Mouse (Mus musculus): ENCODE results near the gene Neurog2. TPM values are rescaled to one million over a fixed set of nuclear protein-coding genes. Genes with fewer than 3 reads are reported as not detected.

Neurog2 gene
- total and polyA plus RNA-seq, 3 experiments: 0.04 TPM; not detected in 2

DNA sequence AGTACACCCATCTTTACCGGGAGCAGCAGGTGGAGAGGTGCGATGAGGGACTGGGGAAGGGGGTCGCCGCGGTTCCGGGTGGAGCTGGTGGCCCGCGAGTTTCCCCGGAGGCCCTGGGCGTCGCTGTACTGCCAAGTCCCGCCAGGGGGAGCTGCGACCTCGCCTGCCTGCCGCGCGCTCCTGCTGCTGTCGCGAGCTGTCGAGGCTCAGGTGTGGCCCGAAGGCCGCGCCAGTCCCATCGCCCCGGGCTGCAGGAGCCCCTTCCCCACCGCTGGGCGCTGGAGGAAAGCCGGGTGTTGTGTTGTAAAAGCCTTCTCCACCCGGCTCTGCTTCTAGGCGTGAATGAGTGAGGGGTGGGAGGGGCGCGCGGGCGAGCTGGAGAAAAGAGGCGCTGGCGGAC is 7.6 kb upstream of the Neurog2 start (continued):
- no peak for TF ChIP-seq NELFE (IDR thresholded peaks at IDR 0.05; ENCODE audit: low read depth, low read length)
- TF ChIP-seq USF1 (IDR thresholded peaks at IDR 0.05; ENCODE audit: low read depth, low read length): 0 out of 2 replicates have a peak, but pooled peaks have one; percentile 5
- TF ChIP-seq TAL1 (IDR thresholded peaks at IDR 0.05; ENCODE audit: low read length): no peak
- no peak for TF ChIP-seq CHD1 (IDR thresholded peaks at IDR 0.05; ENCODE audit: low read depth, low read length)
- no peak for TF ChIP-seq UBTF (IDR thresholded peaks at IDR 0.05; ENCODE audit: borderline replicate concordance, insufficient read depth, low read depth, low read length)
- no peak for TF ChIP-seq POLR2AphosphoS5 (IDR thresholded peaks at IDR 0.05; ENCODE audit: borderline replicate concordance, low read depth, low read length)
- no peak for TF ChIP-seq NRF1 (IDR thresholded peaks at IDR 0.05; ENCODE audit: insufficient read depth, low read depth, low read length, poor library complexity, severe bottlenecking)
- TF ChIP-seq KAT2A (conservative IDR thresholded peaks at IDR 0.05; ENCODE audit: low read depth, low read length): no peak
- no peak for TF ChIP-seq E2F4 (IDR thresholded peaks at IDR 0.05; ENCODE audit: borderline replicate concordance, low read depth, low read length)
- peak; percentile 79 for TF ChIP-seq ZC3H11A (IDR thresholded peaks at IDR 0.05; ENCODE audit: low read depth, low read length)
- peak; percentile 88 for TF ChIP-seq SMC3 (IDR thresholded peaks at IDR 0.05; ENCODE audit: low read depth, low read length)
- no peak for TF ChIP-seq JUND (IDR thresholded peaks at IDR 0.05; ENCODE audit: low read depth, low read length)

DNA sequence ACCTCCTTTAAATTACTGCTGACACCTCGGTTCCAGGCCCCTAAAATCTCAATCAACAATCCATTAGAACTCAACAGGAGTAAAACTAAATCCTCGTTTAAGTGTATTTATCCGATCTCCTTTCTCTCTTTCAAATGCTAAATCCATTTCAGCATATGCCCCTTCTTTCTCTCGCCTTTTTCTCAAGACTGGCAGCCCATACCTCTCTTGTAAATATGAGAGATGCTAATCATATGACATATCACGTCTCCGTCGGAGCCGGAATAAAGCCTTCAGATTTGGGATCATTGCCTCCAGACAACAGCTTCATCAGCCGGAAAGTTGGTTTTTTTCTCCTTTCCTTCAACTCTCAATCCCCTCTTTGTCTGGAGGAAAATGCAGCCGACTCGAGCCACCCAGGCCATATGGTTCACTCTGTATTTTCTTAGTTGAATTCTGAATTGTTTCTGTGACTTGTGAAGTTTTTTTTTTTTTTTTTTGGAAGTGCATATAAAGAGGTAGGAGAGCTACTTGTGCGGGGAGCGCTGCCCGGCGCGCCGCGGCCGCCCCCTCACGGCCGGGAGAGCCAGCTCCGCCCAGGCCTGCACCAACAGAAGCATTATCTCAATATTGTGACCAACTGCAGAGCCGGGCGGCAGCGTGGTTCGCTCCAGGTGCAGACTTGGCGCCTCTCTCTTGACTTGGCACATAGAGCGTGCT is 7.1 kb upstream of the Neurog2 start:
- Histone ChIP-seq H3K9ac (ENCODE audit: control insufficient read depth, low read depth, low read length, poor library complexity, severe bottlenecking) (peak overlapping the region; percentile 52), H3K27ac (ENCODE audit: control insufficient read depth, low read depth, low read length) (no peak overlapping the region), H3K79me2 (ENCODE audit: control insufficient read depth, insufficient read depth, low read length, poor library complexity) (no peaks in the 10 kb centered on the region; the same call in 1 of the 2 replicates), H3K36me3 (ENCODE audit: control insufficient read depth in 1 of 2, insufficient read depth in 2 of 2, low read length in 2 of 2) (peaks cover 0 to 3% of the 10 kb centered on the region in 2 experiments; a peak in 1 of 4 replicates), H3K27me3 (ENCODE audit: control insufficient read depth in 1 of 2, insufficient read depth in 2 of 2, low read length in 2 of 2) (no peaks in the 10 kb centered on the region; a peak in 2 of 4 replicates), H3K9me3 (replicated peaks; ENCODE audit: insufficient read depth, low read length) (no peaks in the 10 kb centered on the region), H3K4me3 (ENCODE audit: control insufficient read depth in 1 of 2, insufficient read depth in 1 of 2, low read depth in 2 of 2, low read length in 2 of 2) (peak overlapping the region; percentile 53 to 85), H3K4me1 (ENCODE audit: control insufficient read depth in 1 of 2, insufficient read depth in 2 of 2, low read length in 2 of 2) (no peaks in the 10 kb centered on the region)
- peak; percentile 81 for DNase-seq (ENCODE audit: low read depth, low spot score)
- no peak for TF ChIP-seq ELF1 (IDR thresholded peaks at IDR 0.05; ENCODE audit: low read depth, low read length)
- TF ChIP-seq E2F4 (IDR thresholded peaks at IDR 0.05; ENCODE audit: borderline replicate concordance, low read depth, low read length): no peak
- peak; percentile 75; the same call in 1 of the 2 replicates for TF ChIP-seq MAZ (IDR thresholded peaks at IDR 0.05; ENCODE audit: low read depth, low read length)
- peak; percentile 80 for TF ChIP-seq MXI1 (IDR thresholded peaks at IDR 0.05; ENCODE audit: low read depth, low read length)
- no peak for TF ChIP-seq MYB (IDR thresholded peaks at IDR 0.05; ENCODE audit: low read depth, low read length)
- TF ChIP-seq JUND (IDR thresholded peaks at IDR 0.05; ENCODE audit: low read depth, low read length): no peak
- peak; percentile 29 for TF ChIP-seq RAD21 (IDR thresholded peaks at IDR 0.05; ENCODE audit: low read depth, low read length)
- no peak for TF ChIP-seq TBP (IDR thresholded peaks at IDR 0.05; ENCODE audit: low read depth, low read length)
- TF ChIP-seq MYC (IDR thresholded peaks at IDR 0.05; ENCODE audit: low read depth, low read length): peak; percentile 60; the same call in 1 of the 2 replicates
- no peak for TF ChIP-seq GABPA (IDR thresholded peaks at IDR 0.05; ENCODE audit: low read depth, low read length)
- TF ChIP-seq ZNF384 (IDR thresholded peaks at IDR 0.05; ENCODE audit: low read depth, low read length): peak; percentile 88
- TF ChIP-seq USF1 (IDR thresholded peaks at IDR 0.05; ENCODE audit: low read depth, low read length): no peak
- no peak for TF ChIP-seq MAFK (IDR thresholded peaks at IDR 0.05; ENCODE audit: borderline replicate concordance, low read depth, low read length)
- no peak for TF ChIP-seq POLR2A (IDR thresholded peaks at IDR 0.05; ENCODE audit: control insufficient read depth in 1 of 2, insufficient read depth in 1 of 2, low read depth in 1 of 2, low read length in 2 of 2, poor library complexity in 1 of 2)
- no peak for TF ChIP-seq CHD2 (IDR thresholded peaks at IDR 0.05; ENCODE audit: low read length)
- no peak for TF ChIP-seq MEF2A (IDR thresholded peaks at IDR 0.05; ENCODE audit: extremely low read depth, insufficient replicate concordance, low read depth, low read length, poor library complexity, severe bottlenecking)
- TF ChIP-seq KAT2A (conservative IDR thresholded peaks at IDR 0.05; ENCODE audit: low read depth, low read length): no peak; the same call in 1 of the 2 replicates
- TF ChIP-seq GATA1 (IDR thresholded peaks at IDR 0.05; ENCODE audit: low read depth, low read length): no peak
- TF ChIP-seq ZMIZ1 (IDR thresholded peaks at IDR 0.05; ENCODE audit: low read depth, low read length): no peak
- TF ChIP-seq BHLHE40 (IDR thresholded peaks at IDR 0.05; ENCODE audit: borderline replicate concordance, low read depth, low read length): no peak
- peak; percentile 43 for TF ChIP-seq SMC3 (IDR thresholded peaks at IDR 0.05; ENCODE audit: low read depth, low read length)
- 0 out of 2 replicates have a peak, but pooled peaks have one; percentile 16 for TF ChIP-seq TCF12 (IDR thresholded peaks at IDR 0.05; ENCODE audit: low read depth, low read length)
- no peak; the same call in 1 of the 2 replicates for TF ChIP-seq UBTF (IDR thresholded peaks at IDR 0.05; ENCODE audit: borderline replicate concordance, insufficient read depth, low read depth, low read length)
- peak; percentile 65; the same call in 1 of the 2 replicates for TF ChIP-seq MAX (IDR thresholded peaks at IDR 0.05; ENCODE audit: low read length)
- no peak for TF ChIP-seq NELFE (IDR thresholded peaks at IDR 0.05; ENCODE audit: low read depth, low read length)
- no peak for TF ChIP-seq POLR2AphosphoS2 (IDR thresholded peaks at IDR 0.05; ENCODE audit: low read length)
- no peak for TF ChIP-seq EP300 (IDR thresholded peaks at IDR 0.05; ENCODE audit: low read depth in 1 of 2, low read length in 2 of 2)

Data from MEL (cell line).